Mouse (Mus musculus): ENCODE results near the gene Dcaf8.
A peak's percentile ranks its signal among the peaks of the same experiment; 100 is the strongest.

Dcaf8 gene

GRCm38 (mm10) chr1:172198316-172198715 is 50.4 kb downstream of the Dcaf8 start:
- DNase-seq = no peak

- DNase-seq = no peak
Measured at GRCm38 (mm10) chr1:172198996-172199395, 51.1 kb downstream of the Dcaf8 start.

GRCm38 (mm10) chr1:172200161-172200560 is 52.3 kb downstream of the Dcaf8 start:
- DNase-seq = no peak

GRCm38 (mm10) chr1:172200871-172201447 is 53.1 kb downstream of the Dcaf8 start:
- peak; percentile 42 for DNase-seq

GRCm38 (mm10) chr1:172201967-172202880 is 54.3 kb downstream of the Dcaf8 start:
- DNase-seq = no peak

GRCm38 (mm10) chr1:172202894-172203522 is 55.1 kb downstream of the Dcaf8 start:
- peak; percentile 63 for DNase-seq

- DNase-seq = peak; percentile 58
Measured at GRCm38 (mm10) chr1:172203566-172203965, 55.7 kb downstream of the Dcaf8 start.

GRCm38 (mm10) chr1:172204033-172204813 is 56.3 kb downstream of the Dcaf8 start:
- DNase-seq = no peak

- no peak for DNase-seq
Measured at GRCm38 (mm10) chr1:172204814-172205740, 57.2 kb downstream of the Dcaf8 start.

GRCm38 (mm10) chr1:172205741-172206087 is 57.8 kb downstream of the Dcaf8 start:
- DNase-seq = no peak

GRCm38 (mm10) chr1:172206141-172206917 is 58.4 kb downstream of the Dcaf8 start, which contains the start of gene Pea15a:
Pea15a (minus strand) TSS chr1:172206804.
- peak; percentile 90 for DNase-seq

GRCm38 (mm10) chr1:172207111-172207584 is 59.3 kb downstream of the Dcaf8 start:
- DNase-seq = peak; percentile 40

- no peak for DNase-seq
Measured at GRCm38 (mm10) chr1:172212776-172213175, 64.9 kb downstream of the Dcaf8 start.

- DNase-seq = no peak
Measured at GRCm38 (mm10) chr1:172213771-172214170, 65.9 kb downstream of the Dcaf8 start.

- peak; percentile 65 for DNase-seq
Measured at GRCm38 (mm10) chr1:172214748-172215147, 66.9 kb downstream of the Dcaf8 start.

GRCm38 (mm10) chr1:172217148-172217547 is 69.3 kb downstream of the Dcaf8 start:
- peak; percentile 97 for DNase-seq

- no peak for DNase-seq
Measured at GRCm38 (mm10) chr1:172218164-172218910, 70.5 kb downstream of the Dcaf8 start.

GRCm38 (mm10) chr1:172219451-172220406 is 71.8 kb downstream of the Dcaf8 start, which contains the start of gene Casq1:
Casq1 (minus strand) TSS chr1:172219868.
- no peak for DNase-seq

GRCm38 (mm10) chr1:172220414-172220813 is 72.5 kb downstream of the Dcaf8 start:
- peak; percentile 92 for DNase-seq

Data from lung, postnatal 10 days (tissue).